Mouse (Mus musculus) erythroblast, embryonic 14.5 days (primary cell): ENCODE data around the gene Cnpy2. TPM values are rescaled to one million over a fixed set of nuclear protein-coding genes. Genes with fewer than 3 reads are reported as not detected.

Source experiments
- H3K27me3 ChIP-seq: 2 replicates; pipeline ENCODE4 v1.6.1; 2012; ENCODE audit warnings: inconsistent platforms; ENCODE audit not compliant: control insufficient read depth
- H3K36me3 ChIP-seq: 2 replicates; pipeline ENCODE4 v1.6.1; 2012; ENCODE audit warnings: mild to moderate bottlenecking, inconsistent platforms; ENCODE audit not compliant: control insufficient read depth
- H3K4me1 ChIP-seq: 2 replicates; pipeline ENCODE4 v1.6.1; 2012; ENCODE audit warnings: inconsistent platforms; ENCODE audit not compliant: control insufficient read depth
- H3K4me3 ChIP-seq: replicated peaks from 2 replicates; pipeline ENCODE3; 2012; ENCODE audit warnings: moderate library complexity, mild to moderate bottlenecking, inconsistent platforms
- H3K9me3 ChIP-seq: 2 replicates; pipeline ENCODE4 v1.6.1; 2012; ENCODE audit warnings: low read length, inconsistent platforms, mixed read lengths; ENCODE audit not compliant: control insufficient read depth
- GATA1 ChIP-seq: IDR thresholded peaks from 2 replicates; pipeline ENCODE4 v1.6.1; 2012; ENCODE audit warnings: low read length, inconsistent platforms, mixed read lengths
- TAL1 ChIP-seq: IDR thresholded peaks from 3 replicates; pipeline ENCODE4 v1.6.1; 2012; ENCODE audit warnings: low read length, inconsistent platforms, mixed read lengths
- polyA plus RNA-seq: library from polyadenylated mRNA; stranded (reverse); fragments of >175 nt; gene quantifications from 2 replicates; pipeline ENCODE4 v1.2.3, GENCODE M21; 2012

Cnpy2 gene
- polyA plus RNA-seq, 1 experiment: 3.2 TPM

GRCm38 (mm10) chr10:128336597-128336996 lies 14.3 kb downstream of the Cnpy2 start:
- Histone ChIP-seq H3K9me3 (no peaks in the 10 kb centered on the region), H3K4me3 (peak overlapping the region; percentile 95), H3K27me3 (no peaks in the 10 kb centered on the region), H3K4me1 (peaks cover 74% of the 10 kb centered on the region), H3K36me3 (peaks cover 29% of the 10 kb centered on the region)
- TF ChIP-seq GATA1 (peak; percentile 68), TAL1 (peak; percentile 46; the same call in 1 of the 3 replicates)

- peak; percentile 73 for TF ChIP-seq GATA1
- no peak for TF ChIP-seq TAL1
- Histone ChIP-seq H3K9me3 (no peaks in the 10 kb centered on the region), H3K27me3 (no peaks in the 10 kb centered on the region), H3K4me3 (peak within 1 kb of the TSS; percentile 95), H3K4me1 (peaks cover 79% of the 10 kb centered on the region), H3K36me3 (peaks cover 37% of the 10 kb centered on the region)
Observed at GRCm38 (mm10) chr10:128337306-128338181, 15.3 kb downstream of the Cnpy2 start, which contains the start of gene Cs. Gene Cs (plus strand): TSS chr10:128337734.

- Histone ChIP-seq H3K36me3 (peaks cover 44% of the 10 kb centered on the region), H3K4me1 (peaks cover 85% of the 10 kb centered on the region), H3K9me3 (no peaks in the 10 kb centered on the region), H3K27me3 (no peaks in the 10 kb centered on the region), H3K4me3 (peak overlapping the region; percentile 95)
- no peak for TF ChIP-seq GATA1
- no peak for TF ChIP-seq TAL1
Observed at GRCm38 (mm10) chr10:128338415-128338814, 16.2 kb downstream of the Cnpy2 start.

GRCm38 (mm10) chr10:128338948-128339347 lies 16.7 kb downstream of the Cnpy2 start:
- Histone ChIP-seq H3K4me3 (peak overlapping the region; percentile 95), H3K9me3 (no peaks in the 10 kb centered on the region), H3K4me1 (peaks cover 90% of the 10 kb centered on the region), H3K36me3 (peaks cover 49% of the 10 kb centered on the region), H3K27me3 (no peaks in the 10 kb centered on the region)
- no peak for TF ChIP-seq TAL1
- no peak for TF ChIP-seq GATA1

GRCm38 (mm10) chr10:128340257-128340656 lies 18.0 kb downstream of the Cnpy2 start:
- Histone ChIP-seq H3K27me3 (no peaks in the 10 kb centered on the region), H3K36me3 (peaks cover 49% of the 10 kb centered on the region), H3K4me1 (peaks cover 89% of the 10 kb centered on the region), H3K9me3 (no peaks in the 10 kb centered on the region), H3K4me3 (peak overlapping the region; percentile 5)
- TF ChIP-seq GATA1 (no peak), TAL1 (no peak)

- H3K4me1 ChIP-seq: peaks cover 81% of the 10 kb centered on the region
- TF ChIP-seq GATA1: no peak
- no peak for TF ChIP-seq TAL1
Observed at GRCm38 (mm10) chr10:128343436-128343835, 21.2 kb downstream of the Cnpy2 start.

GRCm38 (mm10) chr10:128344568-128345275 lies 22.5 kb downstream of the Cnpy2 start:
- H3K27me3 ChIP-seq: no peaks in the 10 kb centered on the region
- no peaks in the 10 kb centered on the region for H3K9me3 ChIP-seq
- H3K4me1 ChIP-seq: peaks cover 70% of the 10 kb centered on the region
- H3K36me3 ChIP-seq: peaks cover 72% of the 10 kb centered on the region
- TF ChIP-seq TAL1 (no peak), GATA1 (peak; percentile 85)
- peak overlapping the region; percentile 48 for H3K4me3 ChIP-seq

More at GRCm38 (mm10) chr10:128343436-128343835, 21.2 kb downstream of the Cnpy2 start:
- Histone ChIP-seq H3K4me3 (no peak overlapping the region), H3K36me3 (peaks cover 72% of the 10 kb centered on the region), H3K9me3 (no peaks in the 10 kb centered on the region), H3K27me3 (no peaks in the 10 kb centered on the region)

GRCm38 (mm10) chr10:128347541-128347940 lies 25.3 kb downstream of the Cnpy2 start:
- peaks cover 45% of the 10 kb centered on the region for H3K4me1 ChIP-seq
- peaks cover 74% of the 10 kb centered on the region for H3K36me3 ChIP-seq
- TF ChIP-seq GATA1: no peak
- TF ChIP-seq TAL1: no peak
- H3K27me3 ChIP-seq: no peaks in the 10 kb centered on the region
- no peak overlapping the region for H3K4me3 ChIP-seq
- no peaks in the 10 kb centered on the region for H3K9me3 ChIP-seq

- Histone ChIP-seq H3K4me1 (no peaks in the 10 kb centered on the region), H3K4me3 (no peak overlapping the region), H3K36me3 (peaks cover 98% of the 10 kb centered on the region), H3K27me3 (no peaks in the 10 kb centered on the region), H3K9me3 (no peaks in the 10 kb centered on the region)
- TF ChIP-seq TAL1: no peak
- TF ChIP-seq GATA1: no peak
Observed at GRCm38 (mm10) chr10:128358796-128359195, 36.5 kb downstream of the Cnpy2 start.
